Mouse (Mus musculus) yolk sac, embryonic 10.5 days (tissue): ENCODE results near the gene Pigs.
A peak's percentile ranks its signal among the peaks of the same experiment; 100 is the strongest.

Source experiments
- DNase-seq: peaks from one replicate; pipeline ENCODE4 v3.0.0-alpha.2; 2017; ENCODE audit warnings: low spot score

Pigs gene

DNA sequence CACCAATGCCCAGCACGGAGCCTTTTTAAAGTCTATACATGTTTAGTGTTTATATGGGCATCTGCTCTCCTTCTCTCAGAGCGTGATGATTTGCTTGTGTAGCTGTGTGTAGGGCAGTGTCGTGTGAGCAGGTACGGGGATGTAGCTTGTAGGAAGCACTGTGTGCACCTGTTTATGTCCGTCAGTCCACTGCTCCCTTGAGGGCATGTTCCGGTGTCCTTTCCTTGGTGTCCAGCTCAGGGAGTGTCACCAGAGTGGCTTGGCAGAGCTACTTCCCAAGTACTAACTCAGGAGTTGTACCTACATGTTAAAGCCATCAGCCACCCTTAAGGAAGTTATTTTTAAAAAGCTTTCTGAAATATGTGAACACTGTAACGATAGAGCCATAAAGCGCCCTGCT is 8.8 kb downstream of the Pigs start:
- no peak for DNase-seq

DNA sequence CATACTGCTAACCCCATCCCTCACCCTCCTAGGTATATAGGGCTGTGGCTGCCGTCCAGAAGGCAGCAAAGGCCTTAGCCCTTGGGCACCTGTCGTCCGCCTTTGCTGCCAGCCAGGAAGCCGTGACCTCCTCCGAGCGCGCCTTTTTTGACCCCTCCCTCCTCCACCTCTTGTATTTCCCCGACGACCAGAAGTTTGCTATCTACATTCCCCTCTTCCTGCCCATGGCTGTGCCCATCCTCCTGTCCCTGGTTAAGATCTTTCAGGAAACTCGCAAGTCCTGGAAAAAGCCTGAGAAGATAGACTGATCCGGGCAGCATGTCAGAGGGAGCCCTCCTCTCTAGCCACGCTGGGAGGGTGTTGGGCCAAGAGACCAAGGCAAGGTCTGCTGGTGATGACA is 13.5 kb downstream of the Pigs start:
- DNase-seq: no peak

DNA sequence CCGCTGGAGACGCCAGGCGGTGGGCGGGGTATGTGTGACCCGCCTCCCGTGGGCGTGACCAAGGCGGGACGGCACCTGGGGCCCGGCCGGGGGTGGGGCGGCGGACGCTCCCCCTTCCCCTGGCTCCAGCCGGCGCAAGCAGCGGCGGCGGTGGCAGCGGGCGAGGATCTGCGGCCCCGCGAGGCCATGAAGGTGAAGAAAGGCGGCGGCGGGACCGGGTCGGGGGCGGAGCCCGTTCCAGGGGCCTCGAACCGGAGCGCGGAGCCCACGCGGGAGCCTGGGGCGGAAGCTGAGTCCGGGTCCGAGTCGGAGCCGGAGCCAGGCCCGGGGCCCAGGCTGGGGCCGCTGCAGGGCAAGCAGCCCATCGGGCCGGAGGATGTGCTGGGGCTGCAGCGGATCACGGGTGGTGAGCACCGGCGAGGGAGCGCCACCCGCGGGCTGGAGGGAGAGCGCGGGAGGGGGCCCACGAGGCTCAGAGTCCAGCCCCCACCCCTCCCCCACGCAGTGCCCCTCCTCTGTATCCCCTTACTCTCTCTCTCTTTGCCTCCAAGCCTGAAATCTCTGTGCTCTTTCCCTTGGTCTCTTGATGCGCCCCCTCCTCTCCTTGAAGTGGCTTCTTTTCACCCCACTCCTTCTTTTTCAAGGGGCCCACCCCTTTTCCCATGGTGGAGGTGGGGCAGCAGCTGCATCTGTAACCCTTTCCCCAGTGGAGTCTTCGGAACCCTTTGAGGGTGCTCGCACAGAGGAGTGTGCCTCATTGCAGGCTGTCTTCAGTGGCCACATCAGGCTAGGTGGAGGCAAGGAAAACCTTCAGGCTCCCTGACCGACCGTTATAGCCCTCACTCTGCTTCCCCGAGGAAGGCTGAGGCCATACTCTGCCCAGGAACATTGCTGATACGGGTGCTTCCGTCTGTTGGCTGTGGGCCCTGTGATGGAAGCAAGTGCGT is 15.4 kb downstream of the Pigs start, which contains the start of gene Unc119:
Gene Unc119 (plus strand): TSS at position 102 of the 947 bp plus-strand sequence.
- DNase-seq: peak; percentile 77

DNA sequence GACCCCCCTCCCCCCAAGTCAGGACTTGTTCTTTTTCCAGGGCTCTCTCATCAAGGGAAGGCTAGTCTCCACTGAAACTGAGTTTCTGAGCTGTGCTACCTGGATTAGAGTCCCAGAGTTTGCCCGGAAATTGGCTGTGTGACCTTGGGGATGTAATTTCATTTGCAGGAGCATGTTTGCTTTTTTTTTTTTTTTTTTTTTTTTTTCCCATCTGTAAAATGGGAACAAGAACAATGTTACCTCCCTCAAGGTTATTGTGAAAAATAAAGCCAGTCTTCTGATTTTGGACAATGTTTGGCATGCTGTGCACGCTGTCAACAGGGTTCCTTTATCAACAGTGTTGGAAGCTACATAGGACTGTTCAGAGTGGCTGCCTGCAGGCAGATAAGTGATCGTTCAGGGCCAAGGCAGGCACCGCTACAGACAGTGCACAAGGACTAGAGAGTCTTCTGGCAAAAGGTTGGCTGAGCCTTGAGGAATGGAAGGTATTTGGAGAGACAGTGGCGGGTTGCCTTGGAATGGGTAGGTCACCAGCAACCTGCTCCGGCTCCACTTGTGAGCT is 16.2 kb downstream of the Pigs start:
- DNase-seq: no peak

DNA sequence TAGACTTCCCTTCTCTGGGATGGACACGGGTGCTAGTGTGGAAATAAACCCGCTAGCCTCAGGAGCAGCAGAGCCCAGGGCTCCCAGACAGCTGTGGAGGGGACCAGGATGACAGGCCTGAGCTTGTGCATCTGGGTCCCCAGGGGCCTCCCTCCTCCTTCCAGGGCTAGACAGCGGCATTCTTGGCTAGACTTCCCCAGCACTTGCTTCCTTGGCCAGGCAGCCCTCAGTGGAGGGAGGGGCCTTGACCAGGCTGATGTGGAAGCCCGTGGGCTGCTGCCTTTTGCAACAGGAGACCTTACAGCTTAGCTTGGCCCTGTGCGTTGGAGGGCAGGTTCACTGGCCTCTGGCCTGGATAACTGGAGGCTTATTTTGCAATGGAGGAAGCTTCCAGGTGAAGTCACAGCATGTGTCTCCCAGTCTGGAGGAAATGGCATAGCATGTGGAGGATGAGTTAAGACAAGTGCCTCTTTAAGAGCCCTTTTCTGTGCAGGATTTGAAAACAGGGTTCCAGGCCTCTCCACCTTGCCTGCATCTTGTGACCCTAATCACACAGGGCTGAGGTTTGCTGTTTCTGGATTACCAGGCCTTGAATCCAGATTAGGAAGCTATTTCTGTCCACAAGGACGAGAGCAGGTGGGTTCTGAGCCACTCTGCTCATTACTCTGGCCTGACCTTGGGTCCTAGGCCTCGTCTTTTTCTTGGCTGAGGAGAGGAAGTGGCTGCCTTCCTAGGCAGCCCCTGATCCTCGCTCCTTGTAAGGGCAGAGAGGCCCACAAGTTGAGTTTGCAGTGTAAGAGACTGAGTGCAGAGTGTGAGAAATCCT is 16.9 kb downstream of the Pigs start:
- no peak for DNase-seq

DNA sequence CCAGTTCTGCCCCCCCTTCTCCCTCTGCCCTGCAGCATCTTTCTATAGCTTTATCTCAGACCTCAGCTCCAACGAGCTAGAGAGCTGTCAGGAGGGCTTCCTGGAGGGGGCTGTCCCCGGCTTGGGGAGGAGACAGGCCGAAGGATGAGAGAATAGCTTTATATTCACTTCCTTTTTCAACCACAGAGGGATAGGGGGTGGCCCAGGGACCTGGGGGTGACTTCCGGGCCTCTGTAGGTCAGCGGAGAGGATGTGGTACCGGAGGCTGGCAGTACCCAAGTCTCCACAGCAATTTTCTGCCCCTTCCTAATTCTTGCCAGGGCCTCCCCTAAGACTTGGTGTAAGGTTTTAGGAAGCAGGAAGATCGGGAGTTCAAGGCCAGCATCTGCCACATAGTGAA is 17.6 kb downstream of the Pigs start:
- no peak for DNase-seq

DNA sequence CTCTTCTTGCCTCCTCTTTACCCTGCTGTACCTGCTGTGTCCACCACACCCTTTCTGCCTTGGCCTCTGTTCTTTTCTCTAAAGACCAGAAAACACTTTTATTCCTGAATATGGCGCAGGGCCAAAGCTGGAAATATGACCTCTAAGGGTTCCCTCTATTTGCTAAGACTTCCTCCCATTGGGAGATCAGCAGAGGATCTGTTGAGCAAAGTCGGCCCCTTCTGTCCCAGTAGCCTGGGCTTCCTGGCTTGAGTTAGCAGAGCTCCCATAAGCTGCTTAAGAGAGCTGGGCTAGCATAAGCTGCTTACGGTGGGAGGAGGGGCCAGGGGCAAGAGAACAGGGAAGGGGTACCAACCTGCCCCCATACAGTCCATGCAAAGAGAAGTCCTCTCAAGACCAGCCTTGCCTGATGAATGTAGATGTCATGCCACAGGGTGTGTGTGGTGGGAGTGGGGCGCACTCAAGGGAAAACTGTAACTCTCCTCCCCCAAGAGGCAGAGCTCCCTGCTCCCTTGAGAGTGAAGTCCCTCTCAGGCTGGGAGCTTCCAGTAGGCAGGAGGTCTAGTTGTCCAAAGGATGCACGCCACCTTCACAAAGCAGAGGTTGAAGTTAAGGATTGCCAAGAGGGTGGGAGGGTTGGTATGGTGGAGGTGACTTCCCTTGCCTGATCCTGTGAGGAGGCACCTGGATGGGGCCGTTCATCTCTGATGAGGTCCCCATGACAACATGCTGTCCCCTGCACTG is 18.3 kb downstream of the Pigs start:
- DNase-seq: no peak

DNA sequence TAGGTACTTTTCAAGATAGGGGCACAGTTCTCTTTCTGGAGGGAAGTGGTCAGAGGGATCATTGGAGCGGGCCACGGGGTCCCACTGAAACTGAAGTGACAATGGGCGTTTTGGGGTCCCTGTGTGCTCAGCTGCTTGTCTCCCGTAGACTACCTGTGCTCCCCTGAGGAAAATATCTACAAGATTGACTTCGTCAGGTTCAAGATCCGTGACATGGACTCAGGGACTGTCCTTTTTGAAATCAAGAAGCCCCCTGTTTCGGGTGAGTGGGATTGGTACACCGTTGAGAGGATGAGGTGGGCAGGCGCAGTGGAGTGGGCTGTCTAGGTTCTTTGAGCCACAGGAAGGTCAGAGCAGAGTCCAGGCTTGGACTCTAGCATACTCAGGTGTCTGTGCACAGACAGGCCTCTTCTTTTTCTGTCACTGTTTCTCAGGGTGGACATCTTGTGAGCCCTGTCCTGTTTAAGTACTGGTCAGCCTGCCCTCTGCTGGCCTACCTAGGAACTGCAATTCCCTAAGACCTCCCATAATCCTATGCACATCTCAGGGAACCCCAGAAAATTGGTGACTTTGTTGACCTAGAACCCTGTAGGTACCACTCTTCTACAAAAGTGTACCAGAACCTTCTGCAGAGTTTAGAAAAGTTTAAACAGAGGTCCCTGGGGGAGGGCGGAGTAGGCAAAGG is 19.0 kb downstream of the Pigs start:
- DNase-seq: peak; percentile 47

DNA sequence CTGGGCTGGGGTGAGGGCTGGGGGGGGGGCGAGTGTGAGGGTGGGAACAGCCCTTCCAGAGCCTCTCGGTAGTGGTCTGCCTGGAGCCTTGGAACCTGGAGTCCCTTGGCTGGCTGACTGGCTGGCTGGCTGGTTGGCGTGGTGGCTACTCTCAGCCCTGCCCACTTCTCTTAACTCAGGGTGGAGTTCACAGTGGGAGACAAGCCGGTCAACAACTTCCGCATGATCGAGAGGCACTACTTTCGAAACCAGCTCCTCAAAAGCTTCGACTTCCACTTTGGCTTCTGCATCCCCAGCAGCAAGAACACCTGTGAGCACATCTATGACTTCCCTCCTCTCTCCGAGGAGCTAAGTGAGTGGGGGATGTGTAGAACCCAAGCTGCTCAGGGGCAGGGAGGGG is 19.7 kb downstream of the Pigs start:
- DNase-seq: no peak

DNA sequence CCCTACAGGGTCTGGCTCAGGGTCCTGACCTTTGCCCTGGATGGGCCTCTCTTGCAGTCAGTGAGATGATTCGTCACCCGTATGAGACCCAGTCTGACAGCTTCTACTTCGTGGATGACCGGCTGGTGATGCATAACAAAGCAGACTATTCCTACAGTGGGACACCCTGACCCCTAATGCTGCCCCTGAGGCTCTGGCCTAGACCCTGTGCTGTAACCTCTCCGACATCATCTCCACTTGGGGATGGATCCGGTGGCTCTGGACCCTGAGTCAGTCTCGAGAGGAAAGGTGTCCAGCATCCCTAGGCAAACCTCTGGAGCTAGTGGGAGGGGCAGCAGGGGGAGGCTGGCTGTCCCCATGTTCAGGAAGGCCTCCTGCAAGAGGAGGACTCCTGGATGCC is 20.3 kb downstream of the Pigs start:
- DNase-seq: peak; percentile 32

DNA sequence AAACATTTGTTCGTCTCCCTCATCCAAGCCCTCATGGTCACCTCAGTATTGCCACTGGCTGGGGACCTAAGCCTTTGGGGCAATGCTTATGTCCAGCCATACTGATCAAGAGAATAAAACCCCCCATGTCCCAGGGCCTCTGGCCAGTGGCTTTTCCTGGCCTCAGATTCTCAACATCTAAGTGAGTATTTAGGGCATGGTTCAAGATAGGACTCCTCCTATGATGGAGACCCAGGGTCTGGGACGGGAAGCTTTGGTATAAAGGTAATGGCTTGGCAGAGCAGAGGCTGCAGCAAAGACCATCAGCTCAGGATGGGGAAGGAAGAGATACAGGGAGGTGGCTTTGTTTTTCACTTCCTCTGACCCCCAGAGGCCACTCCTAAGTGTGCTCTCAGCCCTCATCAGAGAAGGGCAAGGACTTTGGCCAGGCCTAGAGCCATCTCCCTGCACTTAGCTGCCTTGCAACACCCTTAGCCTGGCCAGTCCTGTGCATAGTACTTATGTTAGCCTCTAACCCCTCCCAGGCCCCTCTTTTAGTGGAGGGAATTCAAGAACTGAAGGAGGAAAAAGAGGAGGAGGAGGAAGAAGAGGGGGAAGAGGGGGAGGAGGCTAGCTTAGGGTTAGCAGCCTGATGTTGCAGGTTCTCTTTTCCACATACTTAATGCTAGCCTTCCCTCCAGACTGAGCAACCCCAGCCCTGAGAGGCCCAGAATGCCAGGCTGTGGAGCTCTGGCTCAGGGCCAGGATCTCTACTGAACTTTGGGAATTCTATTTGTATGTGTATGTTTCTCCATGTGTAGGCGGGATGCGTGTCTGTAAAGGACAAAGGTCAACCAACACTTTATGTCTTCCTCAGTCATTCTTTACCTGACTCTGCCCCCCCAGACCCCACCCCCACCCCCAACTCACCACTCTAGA is 21.5 kb downstream of the Pigs start:
- DNase-seq: peak; percentile 47

DNA sequence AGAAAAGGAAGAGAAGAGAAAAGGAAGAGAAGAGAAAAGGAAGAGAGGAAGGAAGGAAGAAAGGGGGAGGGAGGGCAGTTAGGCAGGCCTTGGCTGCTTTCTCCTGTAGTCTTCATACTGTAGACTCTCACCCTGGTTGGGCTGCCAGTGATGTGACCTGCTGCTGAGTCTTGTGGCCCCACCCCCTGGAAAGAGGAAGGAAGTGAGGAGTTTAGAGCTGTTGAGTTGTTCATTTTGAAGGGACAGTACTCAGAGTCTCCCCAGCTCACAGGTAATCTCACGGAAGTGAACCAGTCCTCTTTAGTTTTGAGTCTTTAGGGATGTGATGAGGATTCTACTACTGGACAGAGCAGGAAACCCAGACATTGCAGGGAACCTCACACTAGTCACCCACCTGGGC is 24.9 kb downstream of the Pigs start:
- no peak for DNase-seq

DNA sequence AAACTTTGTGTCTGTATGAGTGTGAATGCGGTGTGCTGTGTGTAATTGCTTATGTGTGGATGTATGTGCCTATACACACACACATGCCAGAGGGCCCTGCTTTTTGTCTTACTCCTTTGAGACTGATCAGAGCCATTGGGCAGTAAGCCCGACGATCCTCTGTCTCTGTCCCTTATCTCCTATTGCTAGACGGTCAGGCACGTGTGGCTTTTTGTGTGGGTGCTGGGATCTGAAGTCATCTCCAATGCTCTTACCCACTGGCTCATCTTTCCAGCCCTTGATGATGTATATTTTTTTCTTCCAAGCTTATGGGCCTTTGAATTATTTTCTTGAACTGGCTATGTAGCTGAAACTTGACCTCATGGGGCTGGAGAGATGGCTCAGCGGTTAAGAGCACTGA is 26.7 kb downstream of the Pigs start:
- DNase-seq: no peak

DNA sequence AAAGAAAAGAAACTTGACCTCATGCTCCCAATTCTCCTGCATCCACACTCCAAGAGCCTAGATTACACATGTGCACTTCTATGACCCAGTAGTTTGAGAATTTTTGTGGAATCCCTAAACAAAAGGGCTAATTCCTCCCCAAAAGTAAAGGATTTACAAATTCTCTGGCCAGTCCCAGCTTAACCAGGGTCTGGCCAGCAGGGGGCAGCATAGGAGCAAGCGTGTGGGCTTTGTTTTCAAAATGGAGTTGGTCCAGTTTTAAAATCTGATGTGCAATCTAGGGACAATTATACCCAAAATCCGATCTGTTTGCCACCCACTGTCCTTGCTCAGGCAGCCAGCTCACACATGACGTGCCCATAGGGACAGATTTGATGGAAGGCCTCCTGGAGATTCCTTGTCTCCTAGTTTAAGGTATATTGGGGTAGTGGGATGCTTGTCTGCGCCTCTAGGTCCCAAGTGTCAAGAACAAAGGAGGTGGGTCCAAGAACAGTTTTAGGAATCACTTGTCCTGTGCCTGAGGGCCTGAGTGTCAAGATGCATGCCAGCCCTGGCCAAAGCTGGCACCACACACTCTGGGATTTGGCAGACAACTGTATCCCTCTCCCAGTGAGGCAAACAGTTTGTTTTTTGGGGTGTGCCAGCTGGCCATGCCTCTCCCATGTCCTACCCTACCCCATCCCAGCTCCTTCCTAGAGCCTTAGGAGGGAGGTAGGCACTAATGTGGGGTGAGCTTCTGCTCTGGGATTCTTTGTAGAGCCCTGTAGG is 27.4 kb downstream of the Pigs start:
- DNase-seq: no peak

DNA sequence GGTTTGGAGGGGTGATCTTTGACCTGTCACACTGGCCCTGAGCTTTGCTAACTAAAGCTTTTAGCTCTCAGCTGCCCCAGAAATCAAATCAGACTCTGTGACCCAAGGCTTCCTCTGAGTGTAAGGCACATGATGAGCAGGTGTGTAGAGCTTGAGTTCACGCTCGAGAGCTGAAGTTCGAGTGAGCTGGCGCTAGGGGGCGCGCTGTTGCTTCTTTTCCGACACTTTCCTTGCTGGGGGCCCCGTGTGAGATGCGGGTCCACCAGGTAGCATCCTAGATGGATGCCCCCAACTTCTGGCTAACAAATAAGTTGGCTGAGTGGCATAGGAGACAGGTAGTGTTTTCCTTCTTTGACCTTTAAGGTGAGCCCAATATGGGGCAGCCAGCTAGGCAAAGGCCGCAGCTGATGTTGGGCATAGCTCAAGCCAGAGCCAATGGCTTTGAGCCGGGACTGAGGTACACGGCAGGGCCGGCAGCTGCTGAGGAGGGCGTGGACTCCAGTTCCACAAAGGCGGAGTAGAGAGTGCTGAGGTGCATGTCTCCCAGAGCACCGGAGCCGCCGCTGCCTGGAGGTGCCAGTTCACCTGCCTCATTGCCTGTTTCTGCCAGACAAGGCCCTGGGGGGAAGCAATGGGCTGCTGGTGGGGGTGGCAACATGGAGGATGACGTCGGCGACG is 30.3 kb downstream of the Pigs start:
- DNase-seq: no peak

DNA sequence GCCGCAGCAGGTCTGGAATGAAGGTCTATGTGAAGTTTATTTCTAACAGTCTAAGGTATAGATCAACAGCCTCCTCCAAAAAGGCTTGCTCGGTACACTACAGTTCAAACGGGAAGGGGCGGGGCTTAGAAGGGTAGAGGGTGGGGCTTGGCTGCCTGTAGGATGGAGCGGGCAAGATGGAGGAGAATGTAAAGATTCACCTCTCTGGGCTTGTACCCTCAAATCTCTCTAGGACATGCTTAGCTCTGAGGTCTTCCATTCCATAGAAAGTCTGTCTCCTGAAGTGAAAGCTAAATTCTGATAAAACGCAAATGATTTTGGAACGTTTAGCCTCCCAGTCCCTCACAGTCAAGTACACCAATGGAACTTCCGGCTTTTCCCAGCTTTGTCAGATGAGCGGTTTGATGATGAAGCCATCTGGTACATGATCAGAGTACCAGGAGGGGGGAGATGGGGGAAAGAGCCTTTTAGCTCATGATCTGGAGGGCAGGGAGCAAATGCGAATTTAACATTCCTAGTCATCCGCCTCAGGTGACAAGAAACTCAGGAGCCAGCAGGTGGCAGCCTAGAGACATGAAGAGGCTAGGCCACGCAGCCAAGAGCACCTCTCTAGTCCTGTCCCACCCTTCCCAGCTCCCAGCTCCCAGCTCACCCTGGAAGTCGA is 32.0 kb downstream of the Pigs start:
- peak; percentile 51 for DNase-seq

DNA sequence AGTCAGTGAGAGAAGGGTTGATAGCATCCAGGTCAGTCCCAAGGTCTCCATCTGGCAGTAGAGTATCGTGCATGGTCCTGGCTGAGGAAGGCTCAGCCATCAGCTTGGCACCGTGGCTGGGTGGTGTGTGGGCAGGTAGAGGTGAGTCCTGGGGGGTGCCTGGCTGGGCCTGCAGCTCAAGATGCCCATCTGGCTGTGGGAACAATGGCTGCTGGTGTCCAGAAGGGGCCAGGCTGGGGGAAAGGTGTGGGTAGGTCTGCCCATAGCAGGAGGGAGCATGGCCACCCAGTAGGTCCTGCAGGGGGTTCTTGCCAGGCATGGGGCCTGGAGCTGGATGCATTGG is 32.5 kb downstream of the Pigs start:
- DNase-seq: no peak

DNA sequence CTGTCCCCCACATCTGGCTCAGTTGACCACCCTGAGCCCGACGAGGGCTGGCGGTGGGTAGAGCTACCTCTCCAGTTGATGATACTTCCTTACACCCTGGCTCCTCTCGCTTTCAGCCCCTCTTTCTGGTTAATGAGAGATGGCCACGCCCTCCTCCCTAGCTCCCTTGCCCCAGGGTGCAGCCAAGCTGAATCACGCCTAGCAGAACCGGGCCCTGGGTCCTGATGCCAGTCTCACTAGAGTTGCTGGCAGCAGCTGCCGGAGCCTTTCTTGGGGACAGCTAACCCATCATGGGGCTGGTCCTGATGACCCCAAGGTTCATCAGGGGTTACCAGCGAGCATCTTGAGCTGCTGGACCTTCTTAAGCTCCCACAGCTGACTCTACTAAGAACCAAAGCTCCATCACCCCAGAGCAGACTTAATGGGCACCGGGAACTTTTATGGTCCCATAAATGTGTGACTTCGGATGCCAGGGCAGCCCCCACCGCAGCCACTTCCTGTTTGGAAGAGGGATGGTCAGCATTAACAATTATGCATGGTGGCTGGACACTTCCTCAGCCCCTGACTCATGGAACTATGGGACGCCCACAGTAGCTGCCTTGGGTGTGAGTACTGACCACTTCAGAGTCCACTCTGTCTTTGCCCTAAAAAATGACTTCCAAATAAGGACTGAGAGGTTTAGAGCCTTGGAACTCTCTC is 35.2 kb downstream of the Pigs start:
- no peak for DNase-seq
